Mouse (Mus musculus): ENCODE measurements at regions not wholly inside any gene's neighbourhood (a gene's known extent, or its start where the extent isn't known, plus 50 kb on each side); places are given as distances from the start of the nearest gene placed in this dataset.

DNA sequence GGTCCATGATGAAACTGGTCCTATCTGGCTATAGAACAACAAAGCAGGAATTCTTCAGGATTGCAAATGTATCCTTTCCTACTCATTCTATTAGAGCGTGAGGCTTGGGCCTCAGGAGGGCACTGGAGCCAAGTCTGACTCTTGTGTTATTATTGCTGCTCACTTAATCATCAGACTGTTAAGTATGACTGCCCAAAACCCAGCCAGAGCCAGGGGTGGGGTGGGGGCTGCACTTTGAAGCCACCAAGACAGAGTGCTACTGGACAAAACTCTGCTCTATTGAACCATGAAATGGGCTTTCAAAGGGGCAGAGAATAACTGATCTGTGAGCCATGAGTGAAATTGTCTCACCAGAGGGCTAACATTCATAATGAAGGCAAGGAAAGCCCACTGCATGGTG, 181.7 kb upstream of the Lpp start:
- WGBS, result 69% methylated on average over 1 of the region's 1 CpGs
- Histone ChIP-seq H3K4me1 (no peaks in the 10 kb centered on the region), H3K4me3 (replicated peaks) (no peak overlapping the region), H3K36me3 (no peaks in the 10 kb centered on the region), H3K9ac (no peak overlapping the region), H3K9me3 (no peaks in the 10 kb centered on the region), H3K4me2 (no peak overlapping the region), H3K27me3 (replicated peaks) (no peaks in the 10 kb centered on the region), H3K27ac (no peak overlapping the region)
- no peak for ATAC-seq (ENCODE audit: insufficient read depth, low FRiP score, low read depth)

DNA sequence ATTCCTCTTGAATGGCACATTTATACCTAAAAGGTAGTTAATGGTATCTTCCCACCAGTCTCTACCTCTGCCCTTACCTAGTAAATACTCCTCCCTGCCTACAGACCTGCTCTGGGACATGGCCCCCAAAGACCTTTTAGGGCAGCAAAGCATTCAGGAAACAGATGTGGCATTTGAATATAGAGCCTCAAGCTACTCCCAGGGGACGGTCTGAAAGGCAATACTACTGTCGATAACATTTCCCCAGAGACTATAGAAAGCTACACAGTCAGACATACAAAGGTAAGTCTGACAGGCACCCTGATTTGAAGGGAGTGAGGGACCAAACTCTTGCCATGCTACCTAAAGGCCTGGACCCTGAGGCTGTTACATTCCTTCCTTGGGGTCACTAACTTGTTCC, 184.4 kb upstream of the Lpp start:
- 77% methylated on average over 2 of the region's 2 CpGs for WGBS
- no peak overlapping the region for H3K4me2 ChIP-seq
- ATAC-seq (ENCODE audit: insufficient read depth, low FRiP score, low read depth), result no peak

DNA sequence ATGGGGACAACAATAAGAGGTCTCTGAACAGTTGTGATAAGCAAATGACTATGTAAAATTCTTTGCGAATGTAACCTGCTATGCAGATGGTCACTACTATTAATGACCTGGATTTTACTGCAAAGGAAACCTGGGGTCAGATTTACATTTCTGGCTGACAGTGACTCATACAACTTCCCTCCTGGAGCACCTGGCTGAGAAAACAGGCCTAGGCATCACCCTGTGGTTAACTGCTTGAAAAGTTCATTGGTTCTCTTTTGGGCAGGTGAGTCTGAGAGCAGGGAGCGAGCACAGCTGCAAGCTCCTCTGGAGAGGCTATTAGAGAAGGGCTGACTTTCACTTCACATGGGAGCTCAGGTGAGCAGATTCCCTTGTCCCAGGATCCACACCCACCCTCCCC, 185.2 kb upstream of the Lpp start:
- no peak overlapping the region for H3K4me2 ChIP-seq
- no peaks in the 10 kb centered on the region for H3K4me1 ChIP-seq
- H3K36me3 ChIP-seq, result no peaks in the 10 kb centered on the region
- no peaks in the 10 kb centered on the region for H3K27me3 ChIP-seq (replicated peaks)
- 90% methylated on average over 2 of the region's 2 CpGs for WGBS
- no peak for ATAC-seq (ENCODE audit: insufficient read depth, low FRiP score, low read depth)
- no peak overlapping the region for H3K9ac ChIP-seq
- no peak overlapping the region for H3K27ac ChIP-seq
- no peak overlapping the region for H3K4me3 ChIP-seq (replicated peaks)
- no peaks in the 10 kb centered on the region for H3K9me3 ChIP-seq

More for the DNA sequence above, 184.4 kb upstream of the Lpp start:
- Histone ChIP-seq H3K4me1 (no peaks in the 10 kb centered on the region), H3K9ac (no peak overlapping the region), H3K4me3 (replicated peaks) (no peak overlapping the region), H3K27me3 (replicated peaks) (no peaks in the 10 kb centered on the region), H3K36me3 (no peaks in the 10 kb centered on the region), H3K9me3 (no peaks in the 10 kb centered on the region), H3K27ac (no peak overlapping the region)

DNA sequence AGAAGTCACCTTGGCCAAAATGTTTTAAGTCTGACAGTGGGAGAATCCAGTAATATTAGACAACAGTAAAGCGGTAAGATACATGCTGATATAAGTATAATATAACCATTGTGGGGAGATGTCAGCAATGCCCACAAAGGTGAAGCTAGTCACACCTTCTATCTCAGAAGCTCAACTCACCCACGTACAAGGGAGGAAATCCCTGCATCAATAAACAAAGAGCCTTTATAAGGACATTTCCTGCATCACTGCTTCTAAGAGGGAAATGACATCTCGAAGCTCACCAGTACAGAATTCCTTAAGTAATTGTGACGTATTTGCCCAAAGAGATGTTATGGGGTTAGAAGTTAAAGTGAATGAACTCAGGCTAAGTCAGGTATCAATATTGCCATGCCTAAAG, 186.3 kb upstream of the Lpp start:
- no peak for ATAC-seq (ENCODE audit: insufficient read depth, low FRiP score, low read depth)
- Histone ChIP-seq H3K9me3 (no peaks in the 10 kb centered on the region), H3K27ac (no peak overlapping the region), H3K27me3 (replicated peaks) (no peaks in the 10 kb centered on the region), H3K4me1 (no peaks in the 10 kb centered on the region), H3K36me3 (no peaks in the 10 kb centered on the region), H3K4me2 (no peak overlapping the region), H3K4me3 (replicated peaks) (no peak overlapping the region), H3K9ac (no peak overlapping the region)
- WGBS, result 54% methylated on average over 4 of the region's 4 CpGs

DNA sequence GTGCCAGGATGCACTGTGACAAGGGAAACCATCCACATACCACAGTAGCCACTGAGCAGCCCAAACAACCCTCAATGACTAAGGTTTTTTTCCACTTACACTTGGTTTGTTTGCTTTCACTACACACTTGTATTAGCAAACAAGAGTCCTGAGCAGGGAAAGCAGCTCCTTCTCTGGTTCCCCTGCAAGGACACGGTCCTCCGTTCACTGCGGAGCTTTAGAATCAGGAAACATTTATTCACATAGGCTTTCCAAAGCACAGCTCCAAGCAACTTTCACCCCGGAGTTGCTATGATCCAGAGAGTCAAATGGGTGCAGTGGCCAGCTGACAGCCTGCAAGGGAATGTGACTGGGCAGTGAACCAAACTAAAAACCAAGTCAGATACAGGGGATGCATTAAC, 186.8 kb upstream of the Lpp start:
- H3K36me3 ChIP-seq, result no peaks in the 10 kb centered on the region
- 39% methylated on average over 4 of the region's 4 CpGs for WGBS
- no peaks in the 10 kb centered on the region for H3K9me3 ChIP-seq
- H3K4me1 ChIP-seq, result no peaks in the 10 kb centered on the region
- H3K4me2 ChIP-seq, result no peak overlapping the region
- H3K27ac ChIP-seq, result no peak overlapping the region
- no peaks in the 10 kb centered on the region for H3K27me3 ChIP-seq (replicated peaks)
- H3K9ac ChIP-seq, result no peak overlapping the region
- no peak for ATAC-seq (ENCODE audit: insufficient read depth, low FRiP score, low read depth)
- H3K4me3 ChIP-seq (replicated peaks), result no peak overlapping the region

DNA sequence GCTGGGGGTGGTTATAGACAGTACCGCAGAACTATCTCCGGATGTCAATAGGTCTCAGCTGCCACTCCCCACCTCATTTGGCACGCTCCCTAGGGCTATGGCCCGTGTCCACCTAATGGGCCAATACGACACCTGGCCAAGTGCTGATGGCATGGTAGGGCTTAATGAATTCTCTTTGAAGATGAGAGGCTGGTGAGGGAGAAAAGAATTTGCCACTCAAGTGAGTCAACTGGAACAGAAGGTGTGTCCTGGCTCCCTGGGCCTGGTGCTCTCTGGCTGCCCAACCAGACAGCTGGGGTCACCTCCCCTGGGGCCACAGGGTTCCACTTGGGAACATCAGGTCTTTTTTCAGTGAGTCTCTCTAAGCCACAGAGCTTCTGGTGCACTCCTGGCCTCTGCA, 187.7 kb upstream of the Lpp start:
- no peak overlapping the region for H3K27ac ChIP-seq
- ATAC-seq (ENCODE audit: insufficient read depth, low FRiP score, low read depth), result no peak

DNA sequence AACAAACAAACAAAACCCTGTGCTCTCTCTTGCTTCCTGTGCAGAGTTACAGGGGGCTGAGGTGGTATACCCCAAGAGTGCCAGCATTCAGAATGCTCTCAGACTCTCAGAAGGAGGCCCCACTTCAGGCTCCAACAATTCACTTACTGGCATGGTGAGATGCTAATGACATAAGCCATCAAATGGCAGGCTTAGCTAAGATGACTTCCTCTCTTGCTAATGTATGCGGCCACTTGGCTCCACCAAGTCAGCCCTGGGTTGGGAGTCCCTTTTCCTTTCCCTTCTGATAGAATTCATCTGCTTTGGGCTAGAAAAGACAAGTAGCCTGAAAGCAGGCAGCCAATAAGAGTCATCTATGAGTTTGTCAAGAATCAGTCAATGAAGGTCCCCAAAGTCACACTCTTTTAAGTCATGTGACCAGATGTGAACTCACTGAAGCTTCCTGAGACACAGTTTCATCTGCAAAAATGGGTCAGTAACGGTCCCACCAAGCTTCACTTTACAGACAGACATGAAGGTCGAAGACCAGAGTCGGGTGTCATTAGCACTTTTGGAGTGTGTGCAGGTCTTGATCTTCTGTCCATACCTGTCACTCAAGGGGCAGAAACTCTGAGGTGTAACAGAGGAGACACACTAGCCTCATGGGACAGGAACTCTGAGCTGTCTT, 189.1 kb upstream of the Lpp start:
- Histone ChIP-seq H3K27me3 (replicated peaks) (no peaks in the 10 kb centered on the region), H3K4me2 (no peak overlapping the region), H3K9ac (no peak overlapping the region), H3K36me3 (no peaks in the 10 kb centered on the region), H3K4me3 (replicated peaks) (no peak overlapping the region), H3K4me1 (no peaks in the 10 kb centered on the region), H3K27ac (no peak overlapping the region), H3K9me3 (no peaks in the 10 kb centered on the region)
- ATAC-seq (ENCODE audit: insufficient read depth, low FRiP score, low read depth), result no peak
- WGBS, result 89% methylated on average over 4 of the region's 4 CpGs

More for the DNA sequence above, 187.7 kb upstream of the Lpp start:
- no peaks in the 10 kb centered on the region for H3K9me3 ChIP-seq
- H3K27me3 ChIP-seq (replicated peaks), result no peaks in the 10 kb centered on the region
- no peak overlapping the region for H3K4me2 ChIP-seq
- H3K4me1 ChIP-seq, result no peaks in the 10 kb centered on the region
- H3K9ac ChIP-seq, result no peak overlapping the region
- H3K36me3 ChIP-seq, result no peaks in the 10 kb centered on the region
- 81% methylated on average over 5 of the region's 5 CpGs for WGBS
- no peak overlapping the region for H3K4me3 ChIP-seq (replicated peaks)

DNA sequence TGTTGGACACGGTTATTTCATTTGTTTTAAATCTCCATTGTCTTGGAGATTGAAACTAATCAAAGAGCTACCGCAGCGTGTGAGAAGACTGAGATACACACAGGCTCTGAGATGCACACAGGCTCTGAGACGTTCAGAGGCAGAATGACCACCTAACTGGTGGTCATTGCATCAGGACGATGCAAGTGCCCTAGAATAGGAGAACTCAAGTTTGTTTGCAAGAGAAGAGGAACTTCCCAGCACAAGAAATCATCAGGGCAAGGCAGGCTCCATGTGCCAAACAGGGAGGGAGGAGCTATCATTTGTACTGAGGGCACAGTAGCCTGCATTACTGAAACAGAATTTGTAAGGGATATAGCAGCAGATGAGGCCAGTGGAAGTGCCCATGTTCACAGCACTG, 190.7 kb upstream of the Lpp start:
- Histone ChIP-seq H3K36me3 (no peaks in the 10 kb centered on the region), H3K4me1 (no peaks in the 10 kb centered on the region), H3K4me3 (replicated peaks) (no peak overlapping the region), H3K4me2 (no peak overlapping the region), H3K27me3 (replicated peaks) (no peaks in the 10 kb centered on the region), H3K9me3 (no peaks in the 10 kb centered on the region), H3K27ac (no peak overlapping the region), H3K9ac (no peak overlapping the region)
- 83% methylated on average over 5 of the region's 5 CpGs for WGBS
- ATAC-seq (ENCODE audit: insufficient read depth, low FRiP score, low read depth), result no peak

DNA sequence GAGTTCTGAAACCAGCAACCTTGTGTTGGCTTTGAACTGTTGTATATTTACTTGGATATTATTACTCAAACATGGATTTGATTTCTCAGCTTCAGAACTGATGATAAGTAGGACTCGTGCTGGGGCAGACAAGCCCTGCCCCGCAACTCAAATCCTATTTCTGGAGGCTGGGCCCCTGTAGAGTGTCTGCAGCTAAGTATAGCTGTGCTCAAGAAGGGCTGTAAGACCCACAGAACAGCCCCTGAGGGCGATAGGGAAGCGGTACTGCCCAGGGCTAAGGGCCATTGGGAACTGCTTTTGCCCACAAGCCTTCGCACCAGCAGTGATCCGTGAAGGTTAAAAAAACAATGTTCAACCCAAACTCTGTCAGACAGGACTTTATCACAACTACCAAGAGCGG, 191.9 kb upstream of the Lpp start:
- H3K27ac ChIP-seq, result no peak overlapping the region
- H3K36me3 ChIP-seq, result no peaks in the 10 kb centered on the region
- H3K4me1 ChIP-seq, result no peaks in the 10 kb centered on the region
- H3K4me3 ChIP-seq (replicated peaks), result no peak overlapping the region
- no peak for ATAC-seq (ENCODE audit: insufficient read depth, low FRiP score, low read depth)
- H3K9ac ChIP-seq, result no peak overlapping the region
- H3K4me2 ChIP-seq, result no peak overlapping the region
- no peaks in the 10 kb centered on the region for H3K9me3 ChIP-seq
- 81% methylated on average over 7 of the region's 7 CpGs for WGBS
- no peaks in the 10 kb centered on the region for H3K27me3 ChIP-seq (replicated peaks)

DNA sequence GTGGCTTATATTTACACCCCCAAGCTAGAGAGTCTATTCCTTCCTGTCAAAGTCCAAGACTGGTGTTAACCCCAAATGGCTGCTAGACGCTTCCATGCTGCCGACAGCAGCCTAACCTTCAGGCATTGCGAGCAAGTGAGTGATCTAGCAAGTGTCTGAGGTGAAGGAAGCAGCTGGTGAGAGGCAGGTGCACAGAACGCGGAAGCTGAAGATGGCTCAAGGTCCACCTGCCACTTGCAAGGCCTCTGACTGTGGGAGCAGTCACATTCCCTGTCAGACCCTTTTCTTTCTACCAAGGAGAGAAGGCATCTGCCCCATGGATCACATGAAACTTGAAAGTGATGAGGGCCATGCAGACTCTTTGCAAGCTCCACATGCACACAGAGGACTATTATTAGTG, 193.1 kb upstream of the Lpp start:
- no peaks in the 10 kb centered on the region for H3K4me1 ChIP-seq
- H3K4me3 ChIP-seq (replicated peaks), result no peak overlapping the region
- H3K9ac ChIP-seq, result no peak overlapping the region
- no peaks in the 10 kb centered on the region for H3K9me3 ChIP-seq
- H3K27me3 ChIP-seq (replicated peaks), result no peaks in the 10 kb centered on the region
- H3K4me2 ChIP-seq, result no peak overlapping the region
- no peak for ATAC-seq (ENCODE audit: insufficient read depth, low FRiP score, low read depth)
- 0 out of 2 replicates have a peak overlapping the region, but pooled peaks have one; percentile 3 for H3K27ac ChIP-seq
- no peaks in the 10 kb centered on the region for H3K36me3 ChIP-seq
- 83% methylated on average over 5 of the region's 5 CpGs for WGBS

DNA sequence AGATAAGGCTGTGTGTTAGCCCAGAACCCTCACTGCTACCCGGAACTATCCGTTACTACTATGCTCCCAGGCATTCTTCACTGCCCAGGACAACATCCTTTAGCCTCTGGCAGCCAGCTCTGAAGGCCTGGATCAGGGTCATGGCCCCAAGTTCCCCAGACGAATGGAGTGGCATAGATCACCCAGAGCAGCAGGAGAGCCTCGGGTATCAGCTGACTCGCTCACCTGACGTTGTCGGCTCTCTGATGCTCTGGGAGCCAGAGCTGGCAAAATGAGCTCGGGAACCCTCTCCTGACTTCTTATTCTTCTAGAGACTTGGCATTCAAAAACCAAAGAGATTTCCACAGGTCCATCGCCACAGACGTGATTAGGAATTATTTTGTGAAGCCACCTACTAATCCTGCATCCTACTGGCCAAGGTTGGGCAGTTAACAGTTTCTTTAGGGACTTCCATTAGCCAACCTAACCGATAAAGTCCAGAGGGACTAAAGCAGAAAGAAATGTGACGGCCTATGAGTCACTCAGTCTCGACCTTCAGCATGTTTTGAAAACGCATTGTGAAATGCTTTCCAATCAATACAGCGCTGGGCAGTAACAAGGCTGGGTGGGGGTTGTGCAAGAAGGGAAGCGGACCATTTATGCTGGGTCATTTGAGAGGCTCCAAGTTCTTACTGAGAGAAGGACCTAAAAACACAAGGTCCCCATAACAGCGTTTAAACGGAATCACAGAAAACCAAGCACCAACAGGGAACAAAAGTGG, 193.7 kb upstream of the Lpp start:
- Histone ChIP-seq H3K27me3 (replicated peaks) (no peaks in the 10 kb centered on the region), H3K4me2 (no peak overlapping the region), H3K4me1 (no peaks in the 10 kb centered on the region), H3K4me3 (replicated peaks) (no peak overlapping the region), H3K9me3 (no peaks in the 10 kb centered on the region), H3K36me3 (no peaks in the 10 kb centered on the region), H3K27ac (0 out of 2 replicates have a peak overlapping the region, but pooled peaks have one; percentile 3), H3K9ac (no peak overlapping the region)
- peak; percentile 81 for ATAC-seq (ENCODE audit: insufficient read depth, low FRiP score, low read depth)
- 73% methylated on average over 18 of the region's 18 CpGs for WGBS

DNA sequence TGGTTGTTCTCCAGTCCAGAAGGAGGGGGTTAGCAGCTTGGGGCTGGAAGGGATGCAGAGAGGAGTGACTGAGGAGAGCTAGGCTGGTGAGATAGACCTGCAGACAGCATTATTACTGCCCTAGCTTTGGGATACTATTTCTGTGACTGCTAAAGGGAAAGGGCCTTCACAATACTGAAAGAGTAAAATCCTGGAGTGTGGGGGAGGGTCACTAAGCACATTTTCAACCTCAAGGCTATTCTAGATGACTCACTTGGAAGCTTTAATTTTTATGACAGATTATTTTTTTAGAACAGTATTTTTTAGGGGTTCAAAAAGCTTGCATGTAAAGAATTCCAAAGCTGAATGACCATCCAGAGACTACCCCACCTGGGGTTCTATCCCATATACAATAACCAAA, 195.0 kb upstream of the Lpp start:
- H3K9ac ChIP-seq, result no peak overlapping the region
- H3K27me3 ChIP-seq (replicated peaks), result no peaks in the 10 kb centered on the region
- no peaks in the 10 kb centered on the region for H3K4me1 ChIP-seq
- no peak overlapping the region for H3K4me2 ChIP-seq
- no peaks in the 10 kb centered on the region for H3K36me3 ChIP-seq
- no peak overlapping the region for H3K4me3 ChIP-seq (replicated peaks)
- H3K27ac ChIP-seq, result no peak overlapping the region
- no peak for ATAC-seq (ENCODE audit: insufficient read depth, low FRiP score, low read depth)
- H3K9me3 ChIP-seq, result no peaks in the 10 kb centered on the region
